Mouse (Mus musculus) hindbrain, embryonic 14.5 days (tissue): ENCODE measurements around the gene Emilin1. TPM values are rescaled to one million over a fixed set of nuclear protein-coding genes. Genes with fewer than 3 reads are reported as not detected.

Experiments used
- ATAC-seq: fragments of 200-750 bp; cut with Nextera tagmentation; 2 replicates; pipeline ENCODE4 v1.8.0; 2017; ENCODE audit warnings: moderate number of reproducible peaks, mild to moderate bottlenecking, moderate TSS enrichment, moderate library complexity; ENCODE audit not compliant: low FRiP score
- DNase-seq: peaks from one replicate; pipeline ENCODE4 v3.0.0-alpha.2; 2015; ENCODE audit warnings: low spot score
- H3K27ac ChIP-seq: fragments of 300-500 bp; sonication (generic); 2 replicates; pipeline ENCODE4 v1.5.1; 2014; ENCODE audit warnings: mild to moderate bottlenecking, moderate library complexity
- H3K27me3 ChIP-seq: fragments of 300-500 bp; sonication (generic); 2 replicates; pipeline ENCODE4 v1.6.1; 2014; ENCODE audit warnings: mild to moderate bottlenecking, low read length, mixed read lengths; ENCODE audit not compliant: control insufficient read depth, insufficient read depth
- H3K36me3 ChIP-seq: fragments of 300-500 bp; sonication (generic); replicated peaks from 2 replicates; pipeline ENCODE4 v1.6.1; 2014; ENCODE audit not compliant: control insufficient read depth, insufficient read depth
- H3K4me1 ChIP-seq: fragments of 300-500 bp; sonication (generic); replicated peaks from 2 replicates; pipeline ENCODE4 v1.6.1; 2014; ENCODE audit warnings: antibody characterized with exemption, low read length, mixed read lengths; ENCODE audit not compliant: control insufficient read depth, insufficient read depth
- H3K4me2 ChIP-seq: fragments of 300-500 bp; sonication (generic); replicated peaks from 2 replicates; pipeline ENCODE4 v1.6.1; 2014; ENCODE audit warnings: mild to moderate bottlenecking, moderate library complexity
- H3K4me3 ChIP-seq: fragments of 300-500 bp; sonication (generic); replicated peaks from 2 replicates; pipeline ENCODE4 v1.5.1; 2014; ENCODE audit warnings: mild to moderate bottlenecking, low read length
- H3K9ac ChIP-seq: fragments of 300-500 bp; sonication (generic); 2 replicates; pipeline ENCODE4 v1.6.1; 2014
- H3K9me3 ChIP-seq: fragments of 300-500 bp; sonication (generic); 2 replicates; pipeline ENCODE4 v1.6.1; 2016; ENCODE audit warnings: low read length; ENCODE audit not compliant: control insufficient read depth
- WGBS: fragments of 180-500 bp; shearing (Covaris S2); extraction: QIAGEN DNeasy Blood & Tissue Kit; methylation state at CpG from one replicate; pipeline ENCODE4 v1.1.7; 2014; 5-methylcytosine and 5-hydroxymethylcytosine counted together
- polyA plus RNA-seq: library from polyadenylated mRNA; unstranded; fragments of >200 nt; fragmentation: Nextera tagmentation; extraction: Ambion mirVana; gene quantifications from 2 replicates; pipeline ENCODE4 v1.2.1, GENCODE M21; 2014

The Emilin1 gene
- polyA plus RNA-seq, 1 experiment from 2014 or later = 17.1 TPM

- DNase-seq = no peak
- H3K27ac ChIP-seq = peak overlapping the region; percentile 62; the same call in 1 of the 2 replicates
These were observed 966 bp downstream of the Emilin1 start for GRCm38 (mm10) chr5:30914101-30914635.

GRCm38 (mm10) chr5:30914849-30915248 is 1.6 kb downstream of the Emilin1 start:
- H3K9me3 ChIP-seq = no peaks in the 10 kb centered on the region
- H3K27ac ChIP-seq = no peak overlapping the region
- 83% methylated on average over 6 of the region's 6 CpGs for WGBS
- peak overlapping the region; percentile 43 for H3K4me2 ChIP-seq
- H3K27me3 ChIP-seq = no peaks in the 10 kb centered on the region
- peaks cover 24% of the 10 kb centered on the region for H3K4me1 ChIP-seq
- no peak overlapping the region for H3K9ac ChIP-seq
- no peak for DNase-seq
- ATAC-seq = no peak
- no peaks in the 10 kb centered on the region for H3K36me3 ChIP-seq
- H3K4me3 ChIP-seq = peak overlapping the region; percentile 12; the same call in 1 of the 2 replicates

More at GRCm38 (mm10) chr5:30914101-30914635, 966 bp downstream of the Emilin1 start:
- peak overlapping the region; percentile 12; the same call in 1 of the 2 replicates for H3K4me3 ChIP-seq
- H3K27me3 ChIP-seq = no peaks in the 10 kb centered on the region
- H3K4me2 ChIP-seq = peak overlapping the region; percentile 43
- no peaks in the 10 kb centered on the region for H3K36me3 ChIP-seq
- 73% methylated on average over 7 of the region's 7 CpGs for WGBS
- no peak for ATAC-seq
- no peaks in the 10 kb centered on the region for H3K9me3 ChIP-seq
- peaks cover 24% of the 10 kb centered on the region for H3K4me1 ChIP-seq
- peak overlapping the region; percentile 47; the same call in 1 of the 2 replicates for H3K9ac ChIP-seq

GRCm38 (mm10) chr5:30915456-30915855 is 2.3 kb downstream of the Emilin1 start:
- no peak overlapping the region for H3K27ac ChIP-seq
- ATAC-seq = peak; percentile 38

GRCm38 (mm10) chr5:30915974-30916433 is 2.8 kb downstream of the Emilin1 start:
- H3K4me1 ChIP-seq = peaks cover 24% of the 10 kb centered on the region
- no peak overlapping the region for H3K27ac ChIP-seq
- ATAC-seq = peak; percentile 86
- 7% methylated on average over 7 of the region's 7 CpGs for WGBS
- H3K36me3 ChIP-seq = no peaks in the 10 kb centered on the region
- H3K4me3 ChIP-seq = no peak overlapping the region
- no peak overlapping the region for H3K9ac ChIP-seq
- peak; percentile 94 for DNase-seq
- peak overlapping the region; percentile 18 for H3K4me2 ChIP-seq
- H3K27me3 ChIP-seq = no peaks in the 10 kb centered on the region
- H3K9me3 ChIP-seq = no peaks in the 10 kb centered on the region

More at GRCm38 (mm10) chr5:30915456-30915855, 2.3 kb downstream of the Emilin1 start:
- Histone ChIP-seq H3K9me3 (no peaks in the 10 kb centered on the region), H3K36me3 (no peaks in the 10 kb centered on the region), H3K4me3 (no peak overlapping the region), H3K27me3 (no peaks in the 10 kb centered on the region), H3K4me2 (peak overlapping the region; percentile 43), H3K9ac (0 out of 2 replicates have a peak overlapping the region, but pooled peaks have one; percentile 20), H3K4me1 (peaks cover 24% of the 10 kb centered on the region)
- WGBS = 71% methylated on average over 9 of the region's 9 CpGs
- no peak for DNase-seq

- Histone ChIP-seq H3K9ac (no peak overlapping the region), H3K9me3 (no peaks in the 10 kb centered on the region), H3K27me3 (no peaks in the 10 kb centered on the region), H3K27ac (no peak overlapping the region), H3K4me2 (no peak overlapping the region), H3K36me3 (no peaks in the 10 kb centered on the region), H3K4me1 (peaks cover 28% of the 10 kb centered on the region), H3K4me3 (no peak overlapping the region)
- WGBS = 89% methylated on average over 9 of the region's 9 CpGs
- ATAC-seq = no peak
- no peak for DNase-seq
These were observed 3.6 kb downstream of the Emilin1 start for GRCm38 (mm10) chr5:30916841-30917240.

- ATAC-seq = no peak
- Histone ChIP-seq H3K9me3 (no peaks in the 10 kb centered on the region), H3K27ac (no peak overlapping the region), H3K9ac (no peak overlapping the region), H3K36me3 (no peaks in the 10 kb centered on the region), H3K27me3 (no peaks in the 10 kb centered on the region), H3K4me1 (peaks cover 33% of the 10 kb centered on the region), H3K4me2 (no peak overlapping the region), H3K4me3 (no peak overlapping the region)
- DNase-seq = no peak
- WGBS = 88% methylated on average over 11 of the region's 11 CpGs
These were observed 4.1 kb downstream of the Emilin1 start for GRCm38 (mm10) chr5:30917348-30917747.

- no peak overlapping the region for H3K9ac ChIP-seq
- H3K4me1 ChIP-seq = peaks cover 31% of the 10 kb centered on the region
- WGBS = 85% methylated on average over 31 of the region's 31 CpGs
- no peak overlapping the region for H3K27ac ChIP-seq
- H3K4me2 ChIP-seq = no peak overlapping the region
- H3K9me3 ChIP-seq = no peaks in the 10 kb centered on the region
- H3K36me3 ChIP-seq = no peaks in the 10 kb centered on the region
- H3K27me3 ChIP-seq = no peaks in the 10 kb centered on the region
- ATAC-seq = no peak
- DNase-seq = no peak
- H3K4me3 ChIP-seq = no peak overlapping the region
These were observed 4.9 kb downstream of the Emilin1 start for GRCm38 (mm10) chr5:30917891-30918670.

GRCm38 (mm10) chr5:30918691-30919090 is 5.5 kb downstream of the Emilin1 start:
- Histone ChIP-seq H3K4me3 (no peak overlapping the region), H3K4me1 (peaks cover 27% of the 10 kb centered on the region), H3K9ac (no peak overlapping the region), H3K9me3 (no peaks in the 10 kb centered on the region), H3K36me3 (no peaks in the 10 kb centered on the region), H3K4me2 (no peak overlapping the region), H3K27me3 (no peaks in the 10 kb centered on the region), H3K27ac (no peak overlapping the region)
- ATAC-seq (no peak), DNase-seq (no peak)
- 87% methylated on average over 8 of the region's 8 CpGs for WGBS

- ATAC-seq = no peak
- Histone ChIP-seq H3K4me1 (peaks cover 23% of the 10 kb centered on the region), H3K4me2 (no peak overlapping the region), H3K27me3 (no peaks in the 10 kb centered on the region), H3K4me3 (no peak overlapping the region), H3K36me3 (no peaks in the 10 kb centered on the region), H3K27ac (no peak overlapping the region), H3K9ac (no peak overlapping the region), H3K9me3 (no peaks in the 10 kb centered on the region)
- no peak for DNase-seq
- WGBS = 74% methylated on average over 11 of the region's 11 CpGs
These were observed 6.8 kb downstream of the Emilin1 start for GRCm38 (mm10) chr5:30919831-30920614.
